Mouse (Mus musculus) bone marrow, adult 2 months (tissue): ENCODE measurements at regions not wholly inside any gene's neighbourhood (a gene's known extent, or its start where the extent isn't known, plus 50 kb on each side); places are given as distances from the start of the nearest gene placed in this dataset.
A peak's percentile ranks its signal among the peaks of the same experiment; 100 is the strongest.

ENCODE experiments used
- H3K27ac ChIP-seq: fragments of 200-500 bp; 2 replicates; pipeline ENCODE4 v1.5.1; 2012; ENCODE audit warnings: low read depth, mild to moderate bottlenecking, control low read depth, inconsistent platforms, low read length; ENCODE audit not compliant: control insufficient read depth, poor library complexity, insufficient read depth
- H3K4me1 ChIP-seq: fragments of 200-500 bp; 2 replicates; pipeline ENCODE4 v1.6.1; 2011; ENCODE audit warnings: low read length; ENCODE audit not compliant: control insufficient read depth, insufficient read depth
- H3K4me3 ChIP-seq: fragments of 200-500 bp; replicated peaks from 2 replicates; pipeline ENCODE3; 2011; ENCODE audit warnings: mild to moderate bottlenecking, low read depth, low read length, control low read depth; ENCODE audit not compliant: control insufficient read depth
- CTCF ChIP-seq: fragments of 200-500 bp; IDR thresholded peaks from 2 replicates; pipeline ENCODE4 v1.5.1; 2011; ENCODE audit warnings: low read length, control low read depth; ENCODE audit not compliant: control insufficient read depth, insufficient read depth
- POLR2A ChIP-seq: fragments of 200-500 bp; IDR thresholded peaks from 2 replicates; pipeline ENCODE4 v1.6.1; 2011; ENCODE audit warnings: low read depth, mild to moderate bottlenecking, control low read depth, low read length, borderline replicate concordance; ENCODE audit not compliant: control insufficient read depth
- WGBS: fragments of 180-500 bp; shearing (Covaris S2); methylation state at CpG from one replicate; pipeline ENCODE4 v1.1.7; 2018; 5-methylcytosine and 5-hydroxymethylcytosine counted together

- WGBS = 39% methylated on average over 18 of the region's 18 CpGs
- no peak overlapping the region for H3K27ac ChIP-seq
Measured at GRCm38 (mm10) chr9:31559506-31560225, 95.4 kb upstream of the Tmem45b start.

GRCm38 (mm10) chr9:31543691-31544052 is 79.4 kb upstream of the Tmem45b start:
- Histone ChIP-seq H3K4me3 (no peak overlapping the region), H3K27ac (no peak overlapping the region), H3K4me1 (no peaks in the 10 kb centered on the region; the same call in 1 of the 2 replicates)
- 44% methylated on average over 6 of the region's 6 CpGs for WGBS
- no peak for TF ChIP-seq CTCF
- no peak for TF ChIP-seq POLR2A

More at GRCm38 (mm10) chr9:31559506-31560225, 95.4 kb upstream of the Tmem45b start:
- Histone ChIP-seq H3K4me1 (no peaks in the 10 kb centered on the region), H3K4me3 (no peak overlapping the region)
- TF ChIP-seq POLR2A (no peak), CTCF (peak; percentile 18; the same call in 1 of the 2 replicates)

GRCm38 (mm10) chr9:31542909-31543690 is 78.8 kb upstream of the Tmem45b start:
- Histone ChIP-seq H3K4me3 (no peak overlapping the region), H3K4me1 (no peaks in the 10 kb centered on the region; the same call in 1 of the 2 replicates), H3K27ac (no peak overlapping the region)
- TF ChIP-seq CTCF (peak; percentile 89), POLR2A (no peak)
- 2% methylated on average over 13 of the region's 13 CpGs for WGBS

- TF ChIP-seq POLR2A (no peak), CTCF (no peak)
- H3K27ac ChIP-seq = no peak overlapping the region
- WGBS = 54% methylated on average over 5 of the region's 5 CpGs
- H3K4me3 ChIP-seq = no peak overlapping the region
- no peaks in the 10 kb centered on the region; the same call in 1 of the 2 replicates for H3K4me1 ChIP-seq
Measured at GRCm38 (mm10) chr9:31541615-31542191, 77.4 kb upstream of the Tmem45b start.

GRCm38 (mm10) chr9:31538458-31539210 is 74.4 kb upstream of the Tmem45b start:
- WGBS = 75% methylated on average over 11 of the region's 11 CpGs
- Histone ChIP-seq H3K4me1 (no peaks in the 10 kb centered on the region; the same call in 1 of the 2 replicates), H3K27ac (no peak overlapping the region), H3K4me3 (no peak overlapping the region)
- no peak for TF ChIP-seq POLR2A
- TF ChIP-seq CTCF = no peak

- WGBS = 61% methylated on average over 6 of the region's 6 CpGs
- Histone ChIP-seq H3K4me3 (no peak overlapping the region), H3K4me1 (no peaks in the 10 kb centered on the region), H3K27ac (no peak overlapping the region)
- TF ChIP-seq CTCF (no peak), POLR2A (no peak)
Measured at GRCm38 (mm10) chr9:31529021-31529420, 64.8 kb upstream of the Tmem45b start.

GRCm38 (mm10) chr9:31527216-31527615 is 63.0 kb upstream of the Tmem45b start:
- 83% methylated on average over 2 of the region's 2 CpGs for WGBS
- no peak for TF ChIP-seq POLR2A
- no peak for TF ChIP-seq CTCF

More at GRCm38 (mm10) chr9:31527216-31527615, 63.0 kb upstream of the Tmem45b start:
- no peak overlapping the region for H3K27ac ChIP-seq
- no peak overlapping the region for H3K4me3 ChIP-seq
- no peaks in the 10 kb centered on the region for H3K4me1 ChIP-seq
